Mouse (Mus musculus): ENCODE results near the gene Plpp3. TPM values are rescaled to one million over a fixed set of nuclear protein-coding genes. Genes with fewer than 3 reads are reported as not detected.
"Not testable (repeated sequence)": the region's sequence is repeated elsewhere in the genome, so short reads cannot be mapped to it uniquely, and the experiment has no call there.

Plpp3 gene
- polyA plus RNA-seq, 1 experiment from 2014 or later, result 67.7 TPM

DNA sequence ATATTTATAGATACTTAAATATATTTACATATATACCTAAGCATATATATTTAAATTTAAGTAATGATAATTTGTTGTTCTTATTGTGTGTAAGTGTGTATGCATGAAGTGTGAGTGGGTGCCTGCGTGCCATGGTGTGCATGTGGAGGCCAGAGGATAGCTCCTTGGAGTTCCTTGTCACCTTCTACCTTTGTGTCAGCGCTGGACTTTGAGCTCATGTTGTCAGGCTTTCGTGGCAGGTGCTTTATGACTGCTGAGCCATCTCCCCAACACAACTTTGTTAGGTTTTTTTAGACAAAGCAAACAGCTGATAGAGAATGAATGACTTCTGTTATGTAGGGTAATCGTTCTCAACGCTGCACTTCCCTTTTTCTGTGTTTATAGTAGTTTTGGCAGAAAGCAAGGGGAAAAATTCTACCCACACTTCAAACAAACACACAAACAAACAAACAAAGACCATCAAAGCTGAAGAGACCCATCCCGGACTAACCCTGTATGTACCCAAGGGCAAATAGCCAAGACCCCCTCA, 111.1 kb downstream of the Plpp3 start:
- H3K27me3 ChIP-seq (replicated peaks; ENCODE audit: control insufficient read depth, insufficient read depth, low read length), result no peaks in the 10 kb centered on the region
- 88% methylated on average over 6 of the region's 6 CpGs for WGBS
- no peak overlapping the region for H3K4me3 ChIP-seq (replicated peaks; ENCODE audit: low read length)
- H3K4me1 ChIP-seq (replicated peaks; ENCODE audit: control insufficient read depth, insufficient read depth, low read length), result no peaks in the 10 kb centered on the region
- no peaks in the 10 kb centered on the region for H3K9me3 ChIP-seq (ENCODE audit: control insufficient read depth, low read length)
- no peaks in the 10 kb centered on the region for H3K36me3 ChIP-seq (ENCODE audit: control insufficient read depth, insufficient read depth)
- no peak overlapping the region for H3K9ac ChIP-seq (replicated peaks; ENCODE audit: low read depth, low read length)
- no peak for ATAC-seq
- no peak overlapping the region for H3K27ac ChIP-seq (ENCODE audit: low read length)
- H3K4me2 ChIP-seq (ENCODE audit: low read length), result no peak overlapping the region

DNA sequence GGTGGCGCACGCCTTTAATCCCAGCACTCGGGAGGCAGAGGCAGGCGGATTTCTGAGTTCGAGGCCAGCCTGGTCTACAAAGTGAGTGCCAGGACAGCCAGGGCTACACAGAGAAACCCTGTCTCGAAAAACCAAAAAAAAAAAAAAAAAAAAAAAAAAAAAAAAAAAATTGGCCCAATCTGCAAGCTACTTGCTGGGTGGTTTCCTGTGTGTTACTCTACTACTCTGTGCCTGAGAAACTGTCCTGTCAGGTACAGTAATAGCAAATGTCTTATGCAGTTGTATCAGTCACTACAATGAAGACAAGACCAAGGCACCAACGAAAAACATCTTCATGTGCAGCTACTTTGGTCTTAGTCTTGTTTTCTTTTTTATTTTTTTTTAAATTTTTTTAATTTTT, 112.3 kb downstream of the Plpp3 start:
- not testable (repeated sequence) for H3K4me2 ChIP-seq (ENCODE audit: low read length); ATAC-seq; H3K27ac ChIP-seq (ENCODE audit: low read length); H3K4me3 ChIP-seq (replicated peaks; ENCODE audit: low read length); H3K27me3 ChIP-seq (replicated peaks; ENCODE audit: control insufficient read depth, insufficient read depth, low read length); H3K9me3 ChIP-seq (ENCODE audit: control insufficient read depth, low read length); H3K4me1 ChIP-seq (replicated peaks; ENCODE audit: control insufficient read depth, insufficient read depth, low read length); H3K9ac ChIP-seq (replicated peaks; ENCODE audit: low read depth, low read length); H3K36me3 ChIP-seq (ENCODE audit: control insufficient read depth, insufficient read depth)
- WGBS, result 97% methylated on average over 5 of the region's 7 CpGs

DNA sequence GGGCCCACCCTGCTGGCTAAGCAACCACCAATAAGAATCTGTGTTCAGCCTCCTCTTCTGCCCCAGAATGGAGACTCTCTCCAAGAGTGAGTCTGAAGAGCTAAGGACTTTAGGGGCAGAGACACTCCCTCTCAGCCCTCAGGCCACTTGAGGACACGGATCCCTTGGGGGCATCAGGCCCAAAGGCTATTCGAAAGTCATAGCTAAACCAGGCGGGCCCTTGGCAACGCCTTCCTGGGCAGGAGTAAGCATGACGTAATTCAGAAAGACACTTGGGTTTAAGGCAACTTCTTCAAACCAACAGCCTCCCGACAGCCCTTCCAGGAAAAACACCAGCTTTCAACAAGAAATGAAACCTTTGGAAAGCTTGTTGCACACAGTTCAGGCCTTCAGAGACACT, 114.0 kb downstream of the Plpp3 start:
- Histone ChIP-seq H3K27ac (ENCODE audit: low read length) (no peak overlapping the region), H3K36me3 (ENCODE audit: control insufficient read depth, insufficient read depth) (no peaks in the 10 kb centered on the region), H3K9me3 (ENCODE audit: control insufficient read depth, low read length) (no peaks in the 10 kb centered on the region), H3K27me3 (replicated peaks; ENCODE audit: control insufficient read depth, insufficient read depth, low read length) (no peaks in the 10 kb centered on the region), H3K4me3 (replicated peaks; ENCODE audit: low read length) (no peak overlapping the region), H3K4me2 (ENCODE audit: low read length) (no peak overlapping the region), H3K4me1 (replicated peaks; ENCODE audit: control insufficient read depth, insufficient read depth, low read length) (peaks cover 4% of the 10 kb centered on the region; the same call in 1 of the 2 replicates), H3K9ac (replicated peaks; ENCODE audit: low read depth, low read length) (no peak overlapping the region)
- no peak for ATAC-seq
- WGBS, result 91% methylated on average over 6 of the region's 6 CpGs

DNA sequence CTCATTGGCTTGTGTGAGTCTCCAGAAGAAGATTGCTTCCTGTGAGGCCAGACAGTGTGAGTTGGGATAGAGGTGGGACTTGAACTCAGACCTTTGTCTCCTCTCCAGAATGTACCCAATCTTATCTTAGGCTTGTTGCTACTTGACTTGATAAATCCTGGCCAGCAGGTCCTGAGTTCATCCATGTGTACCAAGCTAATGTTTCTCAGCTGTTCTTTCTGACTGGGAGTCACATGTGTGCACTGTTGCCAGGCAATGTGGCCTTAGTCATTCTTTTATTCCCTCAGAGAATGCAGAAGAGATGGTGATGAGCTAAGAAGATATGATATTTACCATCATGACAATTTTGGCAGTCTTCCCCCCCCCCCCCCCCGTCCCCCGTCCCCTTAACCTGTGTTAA, 115.9 kb downstream of the Plpp3 start:
- H3K9ac ChIP-seq (replicated peaks; ENCODE audit: low read depth, low read length), result no peak overlapping the region
- ATAC-seq, result no peak
- H3K27me3 ChIP-seq (replicated peaks; ENCODE audit: control insufficient read depth, insufficient read depth, low read length), result no peaks in the 10 kb centered on the region
- H3K4me2 ChIP-seq (ENCODE audit: low read length), result no peak overlapping the region
- no peak overlapping the region for H3K4me3 ChIP-seq (replicated peaks; ENCODE audit: low read length)
- H3K36me3 ChIP-seq (ENCODE audit: control insufficient read depth, insufficient read depth), result no peaks in the 10 kb centered on the region
- peaks cover 5% of the 10 kb centered on the region for H3K4me1 ChIP-seq (replicated peaks; ENCODE audit: control insufficient read depth, insufficient read depth, low read length)
- no peaks in the 10 kb centered on the region for H3K9me3 ChIP-seq (ENCODE audit: control insufficient read depth, low read length)
- H3K27ac ChIP-seq (ENCODE audit: low read length), result no peak overlapping the region
- WGBS, result 80% methylated on average over 2 of the region's 2 CpGs

DNA sequence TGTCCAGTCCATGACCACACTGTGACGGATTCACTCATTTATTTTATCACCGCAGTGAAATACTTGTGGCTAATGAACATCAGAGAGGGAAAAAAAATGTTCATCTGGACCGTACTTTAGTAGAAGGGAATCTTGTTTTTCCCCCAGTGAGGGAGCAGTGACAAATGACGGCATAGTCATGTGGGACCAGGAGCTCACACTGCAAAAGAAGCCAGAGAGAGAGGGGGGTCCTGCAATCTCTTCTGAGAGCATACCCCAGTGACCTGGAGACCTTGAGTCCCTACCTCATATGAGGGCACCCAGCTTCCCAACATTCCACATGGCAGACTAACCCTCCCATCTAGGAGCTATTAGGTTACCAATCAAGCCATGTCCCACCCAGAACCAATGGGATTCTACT, 116.3 kb downstream of the Plpp3 start:
- Histone ChIP-seq H3K4me1 (replicated peaks; ENCODE audit: control insufficient read depth, insufficient read depth, low read length) (peaks cover 5% of the 10 kb centered on the region), H3K27me3 (replicated peaks; ENCODE audit: control insufficient read depth, insufficient read depth, low read length) (no peaks in the 10 kb centered on the region), H3K9ac (replicated peaks; ENCODE audit: low read depth, low read length) (no peak overlapping the region), H3K4me2 (ENCODE audit: low read length) (no peak overlapping the region), H3K9me3 (ENCODE audit: control insufficient read depth, low read length) (no peaks in the 10 kb centered on the region), H3K36me3 (ENCODE audit: control insufficient read depth, insufficient read depth) (no peaks in the 10 kb centered on the region), H3K27ac (ENCODE audit: low read length) (no peak overlapping the region), H3K4me3 (replicated peaks; ENCODE audit: low read length) (no peak overlapping the region)
- WGBS, result 94% methylated on average over 4 of the region's 4 CpGs
- ATAC-seq, result no peak

DNA sequence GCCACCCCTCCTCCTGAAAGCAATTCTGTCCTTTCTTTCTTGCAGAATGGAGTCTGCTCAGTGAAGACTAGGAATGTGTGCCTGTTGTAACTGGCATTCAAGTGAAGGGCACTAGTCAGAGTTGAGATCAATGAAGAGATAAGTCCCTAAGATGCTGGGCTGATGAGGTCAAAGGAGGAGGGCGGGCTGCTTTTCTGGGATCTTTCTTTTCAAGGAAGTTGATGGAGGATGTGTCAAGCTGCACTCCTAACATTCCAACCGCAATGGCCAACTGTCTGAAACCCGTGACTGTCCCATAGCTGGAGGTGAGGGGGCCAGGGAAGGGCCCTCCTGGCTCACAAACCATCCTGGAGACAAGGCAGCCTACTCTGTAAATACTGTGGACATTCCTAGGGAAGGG, 118.5 kb downstream of the Plpp3 start:
- Histone ChIP-seq H3K27me3 (replicated peaks; ENCODE audit: control insufficient read depth, insufficient read depth, low read length) (no peaks in the 10 kb centered on the region), H3K36me3 (ENCODE audit: control insufficient read depth, insufficient read depth) (no peaks in the 10 kb centered on the region), H3K9me3 (ENCODE audit: control insufficient read depth, low read length) (no peaks in the 10 kb centered on the region), H3K4me2 (ENCODE audit: low read length) (no peak overlapping the region), H3K9ac (replicated peaks; ENCODE audit: low read depth, low read length) (no peak overlapping the region), H3K4me3 (replicated peaks; ENCODE audit: low read length) (no peak overlapping the region), H3K4me1 (replicated peaks; ENCODE audit: control insufficient read depth, insufficient read depth, low read length) (peaks cover 5% of the 10 kb centered on the region), H3K27ac (ENCODE audit: low read length) (no peak overlapping the region)
- WGBS, result 68% methylated on average over 3 of the region's 3 CpGs
- no peak for ATAC-seq

DNA sequence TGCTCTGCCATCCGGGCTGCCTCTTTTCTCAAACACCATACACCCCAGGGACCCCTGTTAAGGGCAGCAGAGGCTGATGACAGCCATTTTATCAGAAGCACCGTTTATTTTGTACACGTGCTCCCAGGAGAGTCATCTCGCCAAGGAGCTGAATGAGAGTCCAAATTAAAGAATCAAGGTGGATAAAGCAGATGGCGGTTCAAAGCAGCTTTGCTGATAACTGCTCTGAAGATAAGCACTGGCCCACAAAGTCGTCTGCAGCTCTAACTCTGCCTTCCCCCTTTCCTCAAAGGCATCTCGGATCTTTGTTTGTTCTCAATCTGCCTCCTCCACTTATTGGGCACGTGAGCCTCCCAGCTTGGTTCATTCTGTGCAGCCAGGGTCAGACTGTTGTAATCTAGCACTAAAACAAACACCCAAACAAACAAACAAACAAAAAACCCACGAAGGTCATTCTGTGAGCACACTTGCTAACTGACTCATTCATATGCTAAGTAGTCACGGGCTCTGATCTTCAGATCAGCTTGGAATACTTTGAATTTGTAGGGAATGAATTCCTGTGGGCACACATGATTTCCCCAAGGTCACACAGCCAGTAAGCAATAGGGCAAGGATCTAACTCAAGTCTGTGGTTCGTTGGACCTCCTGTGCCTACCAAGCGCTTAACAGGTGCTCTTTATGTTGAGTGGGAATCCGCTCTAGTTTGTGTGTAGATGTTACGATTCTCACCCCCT, 119.1 kb downstream of the Plpp3 start:
- Histone ChIP-seq H3K4me2 (ENCODE audit: low read length) (no peak overlapping the region), H3K9me3 (ENCODE audit: control insufficient read depth, low read length) (no peaks in the 10 kb centered on the region), H3K27ac (ENCODE audit: low read length) (no peak overlapping the region), H3K4me1 (replicated peaks; ENCODE audit: control insufficient read depth, insufficient read depth, low read length) (peaks cover 5% of the 10 kb centered on the region), H3K4me3 (replicated peaks; ENCODE audit: low read length) (no peak overlapping the region), H3K27me3 (replicated peaks; ENCODE audit: control insufficient read depth, insufficient read depth, low read length) (no peaks in the 10 kb centered on the region), H3K9ac (replicated peaks; ENCODE audit: low read depth, low read length) (no peak overlapping the region), H3K36me3 (ENCODE audit: control insufficient read depth, insufficient read depth) (no peaks in the 10 kb centered on the region)
- no peak for ATAC-seq
- 36% methylated on average over 14 of the region's 14 CpGs for WGBS

DNA sequence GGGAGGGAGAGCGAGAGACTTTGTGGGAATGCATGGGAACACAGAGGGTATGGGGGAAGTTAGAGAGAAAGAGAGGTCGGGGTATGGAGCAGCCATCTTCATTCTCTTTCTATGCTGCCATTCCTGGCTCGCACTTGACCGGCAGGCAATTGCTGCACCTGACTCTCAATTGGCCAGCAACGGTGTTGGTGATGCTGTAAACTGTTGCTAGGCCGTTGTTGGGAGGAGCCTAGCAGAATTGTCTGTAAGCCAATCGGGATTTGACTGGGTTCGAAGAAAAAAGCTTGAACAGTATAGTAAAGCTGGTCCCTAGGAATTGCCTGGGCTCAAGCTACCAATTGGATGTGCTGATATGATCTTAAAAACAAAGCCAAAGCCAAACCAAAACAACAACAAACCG, 121.0 kb downstream of the Plpp3 start:
- H3K4me2 ChIP-seq (ENCODE audit: low read length), result no peak overlapping the region
- ATAC-seq, result no peak
- no peak overlapping the region for H3K27ac ChIP-seq (ENCODE audit: low read length)
- no peaks in the 10 kb centered on the region for H3K9me3 ChIP-seq (ENCODE audit: control insufficient read depth, low read length)
- H3K27me3 ChIP-seq (replicated peaks; ENCODE audit: control insufficient read depth, insufficient read depth, low read length), result no peaks in the 10 kb centered on the region
- no peak overlapping the region for H3K9ac ChIP-seq (replicated peaks; ENCODE audit: low read depth, low read length)
- H3K4me1 ChIP-seq (replicated peaks; ENCODE audit: control insufficient read depth, insufficient read depth, low read length), result peaks cover 16% of the 10 kb centered on the region
- WGBS, result 70% methylated on average over 9 of the region's 9 CpGs
- H3K4me3 ChIP-seq (replicated peaks; ENCODE audit: low read length), result no peak overlapping the region
- H3K36me3 ChIP-seq (ENCODE audit: control insufficient read depth, insufficient read depth), result no peaks in the 10 kb centered on the region

DNA sequence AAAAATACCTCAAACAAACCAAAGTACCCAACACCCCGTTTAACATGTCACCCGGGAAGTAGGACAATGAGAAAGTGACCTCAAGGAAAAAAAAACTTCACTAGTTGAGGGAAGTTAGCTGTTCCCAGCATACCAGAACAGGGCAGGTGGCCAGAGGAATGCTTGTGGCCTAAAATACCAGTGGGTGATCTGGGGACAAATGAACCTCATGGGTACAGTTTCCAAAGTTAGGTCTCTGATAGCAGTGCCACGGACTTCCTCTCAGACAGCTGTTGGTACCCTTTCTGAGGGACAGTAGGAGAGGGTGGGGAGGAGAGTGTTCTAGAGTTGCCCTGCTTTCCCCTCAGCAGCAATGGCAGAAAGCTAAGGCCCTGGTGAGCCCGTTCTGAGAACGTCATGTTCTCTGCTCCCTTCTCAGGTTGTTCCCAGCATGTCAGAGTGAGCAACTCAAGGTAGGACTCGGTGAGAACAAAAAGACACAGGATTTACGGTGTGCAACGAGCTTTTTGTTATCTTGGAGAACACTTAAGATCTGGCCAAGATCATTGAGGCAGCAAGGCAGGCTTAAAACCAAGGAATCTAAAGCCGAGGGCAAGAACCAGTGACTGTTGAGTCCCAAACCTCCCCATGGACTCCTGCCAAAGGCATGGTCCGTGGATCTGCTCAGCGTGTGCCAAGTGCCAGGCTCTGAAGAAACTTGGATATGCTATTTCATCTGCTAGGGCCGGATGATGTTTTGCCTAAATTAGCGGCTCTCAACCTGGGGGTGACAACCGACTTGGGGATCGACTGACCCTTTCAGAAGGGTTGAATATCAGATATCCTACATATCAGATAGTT, 121.6 kb downstream of the Plpp3 start:
- no peak overlapping the region for H3K4me3 ChIP-seq (replicated peaks; ENCODE audit: low read length)
- H3K27ac ChIP-seq (ENCODE audit: low read length), result no peak overlapping the region
- H3K9ac ChIP-seq (replicated peaks; ENCODE audit: low read depth, low read length), result no peak overlapping the region
- no peaks in the 10 kb centered on the region for H3K36me3 ChIP-seq (ENCODE audit: control insufficient read depth, insufficient read depth)
- H3K4me2 ChIP-seq (ENCODE audit: low read length), result no peak overlapping the region
- no peaks in the 10 kb centered on the region for H3K27me3 ChIP-seq (replicated peaks; ENCODE audit: control insufficient read depth, insufficient read depth, low read length)
- H3K4me1 ChIP-seq (replicated peaks; ENCODE audit: control insufficient read depth, insufficient read depth, low read length), result peaks cover 16% of the 10 kb centered on the region
- no peak for ATAC-seq
- 90% methylated on average over 15 of the region's 15 CpGs for WGBS
- no peaks in the 10 kb centered on the region for H3K9me3 ChIP-seq (ENCODE audit: control insufficient read depth, low read length)
